Mouse (Mus musculus) spleen, adult 2 months (tissue): Measurements from ENCODE around the gene Xlr4a. TPM values are rescaled to one million over a fixed set of nuclear protein-coding genes. Genes with fewer than 3 reads are reported as not detected.
"Not testable (repeated sequence)": the region's sequence is repeated elsewhere in the genome, so short reads cannot be mapped to it uniquely, and the experiment has no call there.

ENCODE experiments used
- DNase-seq, 2 experiments: peaks; one replicate each; pipeline versions ENCODE4 v3.0.0 to v3.0.0-alpha.2; 2012 to 2021; ENCODE audit warnings: low spot score in 2 of 2, low read depth in 1 of 2
- H3K27ac ChIP-seq: fragments of 200-500 bp; 2 replicates; pipeline ENCODE4 v1.5.1; 2012; ENCODE audit warnings: low read length, inconsistent platforms; ENCODE audit not compliant: insufficient read depth
- H3K27me3 ChIP-seq: fragments of 200-500 bp; 2 replicates; pipeline ENCODE4 v1.6.1; 2012; ENCODE audit warnings: mild to moderate bottlenecking, moderate library complexity, low read length, inconsistent platforms; ENCODE audit not compliant: control insufficient read depth, insufficient read depth
- H3K36me3 ChIP-seq: fragments of 200-500 bp; 2 replicates; pipeline ENCODE4 v1.6.1; 2012; ENCODE audit warnings: mild to moderate bottlenecking, low read length, inconsistent platforms; ENCODE audit not compliant: control insufficient read depth, insufficient read depth
- H3K4me1 ChIP-seq: fragments of 200-500 bp; 2 replicates; pipeline ENCODE4 v1.6.1; 2011; ENCODE audit warnings: inconsistent platforms; ENCODE audit not compliant: control insufficient read depth, insufficient read depth, insufficient read length
- H3K4me3 ChIP-seq: fragments of 200-500 bp; 2 replicates; pipeline ENCODE4 v1.5.1; 2011; ENCODE audit warnings: mild to moderate bottlenecking, inconsistent platforms; ENCODE audit not compliant: insufficient read depth, insufficient read length; ENCODE audit errors: extremely low read depth
- CTCF ChIP-seq: fragments of 200-500 bp; IDR thresholded peaks from 2 replicates; pipeline ENCODE4 v1.5.1; 2011; ENCODE audit warnings: mild to moderate bottlenecking, inconsistent platforms; ENCODE audit not compliant: insufficient read depth, insufficient read length, insufficient replicate concordance; ENCODE audit errors: extremely low read depth
- POLR2A ChIP-seq: fragments of 200-500 bp; IDR thresholded peaks from 2 replicates; pipeline ENCODE4 v1.6.1; 2011; ENCODE audit warnings: low read depth, low read length, inconsistent platforms
- WGBS: fragments of 180-500 bp; shearing (Covaris S2); methylation state at CpG from one replicate; pipeline ENCODE4 v1.1.7; 2018; 5-methylcytosine and 5-hydroxymethylcytosine counted together
- polyA plus RNA-seq: library from polyadenylated mRNA; depleted of rRNA; stranded (reverse); fragments of >200 nt; gene quantifications from 2 replicates; pipeline ENCODE4 v1.2.3, GENCODE M21; 2012; rRNA removed

Gene Xlr4a
- polyA plus RNA-seq: 0.64 and 0.67 TPM in 2 replicates

DNA sequence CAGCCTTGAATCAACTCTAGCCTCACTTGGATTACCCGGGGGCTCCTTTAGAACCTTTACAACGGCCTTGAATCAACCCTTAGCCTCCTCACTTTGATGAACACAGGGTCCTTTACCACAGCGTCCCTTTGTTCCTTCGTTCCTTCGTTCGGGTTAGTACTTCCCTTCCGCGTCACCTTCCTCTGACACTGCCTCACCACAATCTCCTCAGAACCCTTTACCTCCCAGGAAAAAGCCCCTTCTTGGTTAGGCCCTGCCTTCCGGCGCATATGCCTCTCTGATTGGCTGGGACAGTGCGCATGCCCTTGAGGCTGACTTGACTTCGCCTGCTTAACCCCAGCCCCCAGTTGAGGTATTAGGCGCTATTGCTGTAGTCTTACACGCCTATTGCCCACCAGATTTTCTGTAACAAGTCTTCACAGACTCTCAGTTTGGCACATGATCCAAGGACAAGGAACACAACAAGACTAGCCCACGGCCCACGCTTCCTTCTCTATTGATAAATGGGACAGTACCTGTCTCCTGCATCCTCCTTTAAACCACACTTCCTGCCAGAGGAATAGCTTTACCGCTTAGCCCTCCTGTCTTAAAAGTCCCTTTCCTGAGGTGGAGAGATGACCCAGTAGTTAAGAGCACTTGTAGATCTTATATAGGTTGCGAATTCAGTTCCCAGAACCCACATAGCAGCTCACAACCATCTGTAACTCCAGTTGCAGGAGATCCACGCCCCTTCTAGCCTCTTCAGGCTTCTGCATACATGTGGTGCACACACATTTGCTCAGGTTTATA is at the start of gene Xlr4a:
Gene Xlr4a (minus strand): TSS at position 212 of the 789 bp plus-strand sequence.
- WGBS: 48% methylated on average over 19 of the region's 19 CpGs
- DNase-seq, H3K36me3 ChIP-seq, H3K4me1 ChIP-seq, H3K27ac ChIP-seq, H3K27me3 ChIP-seq: not testable (repeated sequence)
- H3K4me3 ChIP-seq: peak within 1 kb of the TSS; percentile 8; the same call in 1 of the 2 replicates

DNA sequence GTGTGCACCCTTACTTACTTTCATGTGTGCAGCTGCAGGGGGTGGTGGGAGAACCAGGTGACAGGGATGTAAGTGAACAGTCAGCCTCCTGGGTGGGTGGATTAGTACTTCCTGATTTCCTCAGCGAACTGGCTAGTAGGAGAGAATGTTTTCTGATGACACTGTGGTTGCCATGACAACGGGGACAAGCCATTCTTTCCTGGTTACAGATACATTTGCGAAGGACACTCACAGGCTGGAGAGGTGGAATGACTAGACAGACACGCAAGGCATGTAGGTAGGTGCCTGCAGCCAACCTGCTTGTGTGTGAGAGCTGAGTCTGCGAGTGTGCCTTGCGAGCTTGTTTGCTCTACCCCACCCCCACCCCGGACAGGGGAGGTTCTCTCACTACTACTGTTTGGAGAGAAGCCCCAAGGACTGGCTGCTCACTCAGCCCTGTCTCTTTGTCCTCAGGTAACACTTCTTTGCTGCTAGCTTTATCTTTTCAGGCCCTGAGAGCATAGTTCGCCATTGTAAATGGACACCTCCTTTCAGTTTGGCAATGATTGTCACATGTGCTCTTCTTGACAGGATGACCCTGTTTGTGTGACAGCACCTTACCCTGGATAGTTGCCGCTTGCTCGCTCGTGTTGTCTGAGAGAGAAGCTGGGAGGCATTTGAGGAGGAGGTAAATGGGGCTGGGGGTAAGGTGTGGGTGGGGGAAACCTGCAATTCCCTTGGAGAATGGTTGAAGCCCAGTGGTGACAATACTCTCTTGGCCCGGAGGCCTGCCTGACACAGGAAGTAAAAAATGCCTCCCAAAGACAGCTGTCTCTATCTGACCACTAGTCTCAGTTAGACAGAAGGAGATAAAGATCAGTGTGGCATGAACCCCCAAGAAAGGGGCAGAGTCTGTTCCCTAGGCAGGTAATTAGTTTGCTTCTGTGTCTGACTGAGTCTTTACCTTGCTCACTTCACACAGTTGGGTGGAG is 40.9 kb upstream of the Xlr4a start:
- H3K4me1 ChIP-seq, H3K27me3 ChIP-seq, H3K4me3 ChIP-seq, H3K36me3 ChIP-seq, H3K27ac ChIP-seq, DNase-seq: not testable (repeated sequence)
- WGBS: no CpG with 5 or more reads among the region's 12 CpGs

DNA sequence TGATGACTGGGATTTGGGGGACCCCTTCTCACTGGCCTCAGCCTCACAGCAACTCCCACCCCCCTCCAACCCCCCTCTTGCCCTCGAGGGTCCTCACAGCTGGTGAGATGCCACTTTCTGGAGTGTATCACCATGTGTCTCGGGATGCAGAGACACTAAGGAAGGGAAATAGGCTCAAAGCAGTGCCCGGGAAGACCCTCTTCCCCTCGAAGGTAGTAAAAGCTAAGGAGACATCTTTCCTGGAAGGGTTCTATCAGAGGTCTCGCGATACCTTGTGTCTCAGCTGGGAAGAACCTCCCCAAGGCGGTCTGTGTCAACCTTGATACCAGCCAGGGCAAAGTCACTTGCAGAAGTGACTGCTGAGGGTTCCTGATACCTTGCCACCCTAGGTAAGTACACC is 34.5 kb upstream of the Xlr4a start, which contains the start of gene Gm14685:
Gene Gm14685 (plus strand): TSS at position 301 of the 400 bp plus-strand sequence.
- no CpG with 5 or more reads among the region's 7 CpGs for WGBS
- not testable (repeated sequence) for H3K36me3 ChIP-seq, H3K27me3 ChIP-seq, H3K4me3 ChIP-seq, H3K27ac ChIP-seq, DNase-seq, H3K4me1 ChIP-seq

DNA sequence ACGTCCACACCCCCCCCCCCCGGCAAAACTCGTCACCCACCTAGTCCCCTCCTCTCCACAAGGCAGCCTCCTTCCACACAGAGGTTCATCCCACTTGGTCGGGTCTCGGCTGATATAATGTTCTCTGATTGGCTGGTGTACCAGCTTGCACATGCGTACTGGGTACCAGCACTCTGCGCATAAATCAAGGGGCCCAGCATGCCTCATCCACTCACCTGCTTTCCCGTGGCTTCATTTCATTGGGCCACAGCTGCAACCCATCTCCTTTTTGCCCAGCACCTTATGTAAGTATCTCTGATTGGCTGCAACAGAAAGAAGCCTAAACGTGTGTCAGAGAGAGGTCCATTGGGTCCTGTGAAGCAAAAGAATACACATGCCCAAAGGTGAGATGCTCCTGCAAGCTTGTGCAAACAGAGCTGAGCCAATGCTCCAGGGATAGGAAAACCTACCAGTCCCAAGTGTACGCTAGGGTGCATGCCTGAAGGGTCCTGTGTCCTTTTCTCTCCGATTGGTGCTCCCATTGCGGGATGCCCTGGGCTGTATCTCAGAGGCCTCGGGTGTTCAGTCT is 14.7 kb upstream of the Xlr4a start, which contains the start of gene Xlr3a:
Gene Xlr3a (minus strand): TSS at position 155 of the 568 bp plus-strand sequence.
- H3K4me1 ChIP-seq, DNase-seq, H3K27me3 ChIP-seq, H3K36me3 ChIP-seq, H3K4me3 ChIP-seq, H3K27ac ChIP-seq: not testable (repeated sequence)
- 81% methylated on average over 13 of the region's 13 CpGs for WGBS

DNA sequence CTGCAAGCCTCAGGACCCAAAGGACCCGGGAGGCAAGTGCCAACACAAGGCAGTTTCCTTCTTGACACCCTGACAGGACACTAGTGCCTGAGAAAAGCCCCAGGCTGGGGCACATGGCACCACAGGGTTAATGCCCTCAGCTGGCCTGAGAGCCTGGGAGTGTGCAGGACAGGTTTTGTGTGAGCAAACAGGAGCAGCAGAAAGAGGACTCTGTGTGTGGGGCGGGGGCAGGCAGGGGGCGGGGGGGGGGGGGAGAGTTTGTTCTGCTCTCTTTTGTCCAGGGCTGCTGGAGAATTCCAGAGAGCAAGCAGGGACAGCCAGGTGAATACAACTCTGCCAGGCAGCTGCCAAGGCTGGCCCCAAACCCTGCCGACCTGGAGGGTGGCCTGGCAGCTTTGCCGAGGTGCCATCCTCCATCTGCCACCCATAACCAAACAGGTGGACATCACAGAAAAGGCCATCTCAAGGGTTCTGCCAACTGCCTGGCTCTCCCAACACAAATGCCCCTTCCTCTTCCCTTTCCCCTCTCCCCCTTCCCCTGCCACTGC is 15.4 kb downstream of the Xlr4a start:
- not testable (repeated sequence) for H3K4me3 ChIP-seq, H3K27ac ChIP-seq, H3K4me1 ChIP-seq, H3K36me3 ChIP-seq, H3K27me3 ChIP-seq, DNase-seq
- WGBS: 83% methylated on average over 1 of the region's 5 CpGs

DNA sequence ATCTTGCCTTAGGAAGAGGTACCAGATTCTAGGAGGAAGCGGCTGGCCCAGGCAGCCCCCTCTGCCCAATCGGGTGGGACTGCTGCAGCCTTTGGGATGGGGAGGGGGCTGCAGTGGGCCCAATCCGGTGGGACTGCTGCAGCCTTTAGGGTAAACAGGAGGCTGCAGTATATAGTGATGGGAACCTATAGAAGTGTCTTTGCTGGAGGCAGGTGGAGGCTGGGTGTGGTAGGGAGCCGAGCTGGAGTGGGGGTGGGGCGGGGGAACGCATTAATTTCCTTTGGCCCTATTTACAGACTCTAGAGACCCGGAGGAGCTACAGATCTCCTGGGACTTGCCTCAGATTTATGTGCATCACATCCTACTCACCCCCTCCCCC is 17.9 kb downstream of the Xlr4a start, which contains the start of gene Pnma3:
Gene Pnma3 (plus strand): TSS at position 373 of the 379 bp plus-strand sequence.
- H3K27ac ChIP-seq: no peak within 1 kb of the TSS
- H3K36me3 ChIP-seq: no peaks in the 10 kb centered on the region
- no peaks in the 10 kb centered on the region for H3K4me1 ChIP-seq
- no peak within 1 kb of the TSS for H3K4me3 ChIP-seq
- no peaks in the 10 kb centered on the region for H3K27me3 ChIP-seq
- no peak for DNase-seq
- WGBS: 42% methylated on average over 7 of the region's 7 CpGs
- TF ChIP-seq POLR2A (no peak), CTCF (no peak)
